Mouse (Mus musculus) G1E (cell line): ENCODE measurements around the gene Nfe2l1.

ENCODE experiments used
- CTCF ChIP-seq: IDR thresholded peaks from 2 replicates; pipeline ENCODE4 v1.5.1; 2012; ENCODE audit warnings: low read depth, low read length, inconsistent platforms, mixed read lengths
- GATA1 ChIP-seq: IDR thresholded peaks from 2 replicates; pipeline ENCODE4 v1.6.1; 2012; ENCODE audit warnings: borderline replicate concordance, low read length, inconsistent platforms, mixed read lengths
- GATA2 ChIP-seq: IDR thresholded peaks from 2 replicates; pipeline ENCODE4 v1.6.1; 2012; ENCODE audit warnings: low read depth, low read length, inconsistent platforms, borderline replicate concordance
- POLR2AphosphoS5 ChIP-seq: IDR thresholded peaks from 2 replicates; pipeline ENCODE4 v1.6.1; 2012; ENCODE audit warnings: low read depth, low read length, inconsistent platforms; ENCODE audit not compliant: insufficient replicate concordance
- TAL1 ChIP-seq: conservative IDR thresholded peaks from 2 replicates; pipeline ENCODE4 v1.6.1; 2012; ENCODE audit warnings: low read depth, low read length, inconsistent platforms, mixed read lengths

- TF ChIP-seq CTCF = no peak
- TF ChIP-seq GATA1 = no peak
- no peak for TF ChIP-seq POLR2AphosphoS5
- TF ChIP-seq TAL1 = no peak
- no peak for TF ChIP-seq GATA2
These were observed 18.9 kb upstream of the Nfe2l1 start for GRCm38 (mm10) chr11:96848694-96849093.
